Mouse (Mus musculus) midbrain, embryonic 11.5 days (tissue): Measurements from ENCODE around the gene Fam170b. TPM values are rescaled to one million over a fixed set of nuclear protein-coding genes. Genes with fewer than 3 reads are reported as not detected.

Source experiments
- ATAC-seq: fragments of 200-750 bp; cut with Nextera tagmentation; 2 replicates; pipeline ENCODE4 v1.8.0; 2017; ENCODE audit warnings: moderate TSS enrichment, moderate library complexity; ENCODE audit not compliant: low FRiP score
- DNase-seq: peaks from one replicate; pipeline ENCODE4 v3.0.0; 2015; ENCODE audit warnings: low spot score; ENCODE audit errors: missing footprints
- H3K27ac ChIP-seq: fragments of 300-500 bp; sonication (generic); 2 replicates; pipeline ENCODE4 v1.5.1; 2014; ENCODE audit warnings: low read depth, low read length
- H3K27me3 ChIP-seq: fragments of 300-500 bp; sonication (generic); 2 replicates; pipeline ENCODE4 v1.6.1; 2014; ENCODE audit warnings: mild to moderate bottlenecking, low read length, moderate library complexity, mixed read lengths; ENCODE audit not compliant: control insufficient read depth, insufficient read depth
- H3K36me3 ChIP-seq: fragments of 300-500 bp; sonication (generic); 2 replicates; pipeline ENCODE4 v1.6.1; 2014; ENCODE audit warnings: mild to moderate bottlenecking, low read length, moderate library complexity, mixed read lengths; ENCODE audit not compliant: control insufficient read depth, insufficient read depth
- H3K4me1 ChIP-seq: fragments of 300-500 bp; sonication (generic); 2 replicates; pipeline ENCODE4 v1.6.1; 2014; ENCODE audit warnings: low read length; ENCODE audit not compliant: control insufficient read depth, insufficient read depth
- H3K4me2 ChIP-seq: fragments of 300-500 bp; sonication (generic); 2 replicates; pipeline ENCODE4 v1.6.1; 2014; ENCODE audit warnings: mild to moderate bottlenecking, moderate library complexity
- H3K4me3 ChIP-seq: fragments of 300-500 bp; sonication (generic); 2 replicates; pipeline ENCODE4 v1.5.1; 2014; ENCODE audit warnings: low read depth, low read length
- H3K9ac ChIP-seq: fragments of 300-500 bp; sonication (generic); 2 replicates; pipeline ENCODE4 v1.6.1; 2014; ENCODE audit warnings: low read length
- H3K9me3 ChIP-seq: fragments of 300-500 bp; sonication (generic); 2 replicates; pipeline ENCODE4 v1.6.1; 2016; ENCODE audit warnings: low read length; ENCODE audit not compliant: control insufficient read depth
- WGBS: fragments of 180-500 bp; shearing (Covaris S2); extraction: QIAGEN DNeasy Blood & Tissue Kit; methylation state at CpG from one replicate; pipeline ENCODE4 v1.1.7; 2014; 5-methylcytosine and 5-hydroxymethylcytosine counted together
- polyA plus RNA-seq: library from polyadenylated mRNA; unstranded; fragments of >200 nt; fragmentation: Nextera tagmentation; extraction: Ambion mirVana; gene quantifications from 2 replicates; pipeline ENCODE4 v1.2.1, GENCODE M21; 2014

Fam170b gene
- polyA plus RNA-seq, 1 experiment from 2014 or later = not detected

- no peak overlapping the region for H3K9ac ChIP-seq
Measured at GRCm38 (mm10) chr14:32854059-32854458, 20.3 kb downstream of the Fam170b start.

GRCm38 (mm10) chr14:32856246-32856645 lies 22.5 kb downstream of the Fam170b start:
- H3K4me3 ChIP-seq = peak overlapping the region; percentile 45
- H3K9ac ChIP-seq = peak overlapping the region; percentile 83; the same call in 1 of the 2 replicates
- no peak for ATAC-seq
- no peak overlapping the region for H3K27ac ChIP-seq
- no peaks in the 10 kb centered on the region for H3K9me3 ChIP-seq
- no peak for DNase-seq
- H3K4me2 ChIP-seq = peak overlapping the region; percentile 72
- WGBS = 51% methylated on average over 5 of the region's 5 CpGs
- peaks cover 5% of the 10 kb centered on the region for H3K27me3 ChIP-seq
- peaks cover 2% of the 10 kb centered on the region; the same call in 1 of the 2 replicates for H3K4me1 ChIP-seq
- H3K36me3 ChIP-seq = no peaks in the 10 kb centered on the region

More at GRCm38 (mm10) chr14:32854059-32854458, 20.3 kb downstream of the Fam170b start:
- Histone ChIP-seq H3K4me1 (peaks cover 2% of the 10 kb centered on the region; the same call in 1 of the 2 replicates), H3K27ac (no peak overlapping the region), H3K27me3 (peaks cover 5% of the 10 kb centered on the region), H3K9me3 (no peaks in the 10 kb centered on the region), H3K4me2 (no peak overlapping the region), H3K4me3 (no peak overlapping the region), H3K36me3 (no peaks in the 10 kb centered on the region)
- 95% methylated on average over 4 of the region's 4 CpGs for WGBS
- ATAC-seq = no peak
- peak; percentile 17 for DNase-seq

GRCm38 (mm10) chr14:32856681-32857328 lies 23.0 kb downstream of the Fam170b start, which contains the start of gene Vstm4:
TSS of gene Vstm4 (plus strand) at chr14:32856756.
- ATAC-seq (peak; percentile 85), DNase-seq (peak; percentile 94)
- WGBS = 1% methylated on average over 63 of the region's 68 CpGs
- Histone ChIP-seq H3K4me3 (peak within 1 kb of the TSS; percentile 45), H3K36me3 (no peaks in the 10 kb centered on the region), H3K9me3 (no peaks in the 10 kb centered on the region), H3K9ac (peak within 1 kb of the TSS; percentile 83), H3K4me1 (peaks cover 2% of the 10 kb centered on the region; the same call in 1 of the 2 replicates), H3K4me2 (peak within 1 kb of the TSS; percentile 72), H3K27me3 (peaks cover 5% of the 10 kb centered on the region), H3K27ac (no peak within 1 kb of the TSS)

GRCm38 (mm10) chr14:32858361-32858760 lies 24.6 kb downstream of the Fam170b start:
- Histone ChIP-seq H3K4me3 (no peak overlapping the region), H3K27ac (no peak overlapping the region), H3K36me3 (no peaks in the 10 kb centered on the region), H3K27me3 (peaks cover 5% of the 10 kb centered on the region), H3K9me3 (no peaks in the 10 kb centered on the region), H3K9ac (no peak overlapping the region), H3K4me2 (no peak overlapping the region), H3K4me1 (peaks cover 2% of the 10 kb centered on the region; the same call in 1 of the 2 replicates)
- ATAC-seq = no peak
- peak; percentile 60 for DNase-seq
- 93% methylated on average over 10 of the region's 10 CpGs for WGBS

GRCm38 (mm10) chr14:32858941-32859510 lies 25.3 kb downstream of the Fam170b start:
- H3K9me3 ChIP-seq = no peaks in the 10 kb centered on the region
- H3K36me3 ChIP-seq = no peaks in the 10 kb centered on the region
- 80% methylated on average over 6 of the region's 6 CpGs for WGBS
- peaks cover 5% of the 10 kb centered on the region for H3K27me3 ChIP-seq
- H3K27ac ChIP-seq = no peak overlapping the region
- no peak overlapping the region for H3K9ac ChIP-seq
- ATAC-seq (no peak), DNase-seq (peak; percentile 81)
- H3K4me2 ChIP-seq = no peak overlapping the region
- no peak overlapping the region for H3K4me3 ChIP-seq
- peaks cover 2% of the 10 kb centered on the region; the same call in 1 of the 2 replicates for H3K4me1 ChIP-seq

GRCm38 (mm10) chr14:32859831-32860569 lies 26.2 kb downstream of the Fam170b start:
- peak; percentile 86 for DNase-seq
- no peak overlapping the region for H3K4me3 ChIP-seq
- peaks cover 5% of the 10 kb centered on the region for H3K27me3 ChIP-seq
- no peak overlapping the region for H3K27ac ChIP-seq
- no peaks in the 10 kb centered on the region for H3K9me3 ChIP-seq
- H3K4me1 ChIP-seq = peaks cover 2% of the 10 kb centered on the region; the same call in 1 of the 2 replicates
- no peak overlapping the region for H3K9ac ChIP-seq
- 64% methylated on average over 11 of the region's 11 CpGs for WGBS
- no peak for ATAC-seq
- H3K4me2 ChIP-seq = no peak overlapping the region
- no peaks in the 10 kb centered on the region for H3K36me3 ChIP-seq

GRCm38 (mm10) chr14:32861149-32861581 lies 27.4 kb downstream of the Fam170b start:
- Histone ChIP-seq H3K9ac (no peak overlapping the region), H3K9me3 (no peaks in the 10 kb centered on the region), H3K27me3 (peaks cover 5% of the 10 kb centered on the region), H3K27ac (no peak overlapping the region), H3K36me3 (no peaks in the 10 kb centered on the region), H3K4me2 (no peak overlapping the region), H3K4me1 (peaks cover 2% of the 10 kb centered on the region; the same call in 1 of the 2 replicates), H3K4me3 (no peak overlapping the region)
- 37% methylated on average over 6 of the region's 6 CpGs for WGBS
- DNase-seq (peak; percentile 81), ATAC-seq (no peak)

- Histone ChIP-seq H3K9ac (no peak overlapping the region), H3K9me3 (no peaks in the 10 kb centered on the region), H3K4me3 (no peak overlapping the region), H3K27me3 (peaks cover 5% of the 10 kb centered on the region), H3K27ac (no peak overlapping the region), H3K36me3 (no peaks in the 10 kb centered on the region), H3K4me2 (no peak overlapping the region), H3K4me1 (no peaks in the 10 kb centered on the region; the same call in 1 of the 2 replicates)
- DNase-seq (peak; percentile 72), ATAC-seq (no peak)
- WGBS = 38% methylated on average over 2 of the region's 2 CpGs
Measured at GRCm38 (mm10) chr14:32861656-32862055, 27.9 kb downstream of the Fam170b start.
